Comparison of ENCODE assay signal across 13 mouse cellular contexts in the genomic region with DNA sequence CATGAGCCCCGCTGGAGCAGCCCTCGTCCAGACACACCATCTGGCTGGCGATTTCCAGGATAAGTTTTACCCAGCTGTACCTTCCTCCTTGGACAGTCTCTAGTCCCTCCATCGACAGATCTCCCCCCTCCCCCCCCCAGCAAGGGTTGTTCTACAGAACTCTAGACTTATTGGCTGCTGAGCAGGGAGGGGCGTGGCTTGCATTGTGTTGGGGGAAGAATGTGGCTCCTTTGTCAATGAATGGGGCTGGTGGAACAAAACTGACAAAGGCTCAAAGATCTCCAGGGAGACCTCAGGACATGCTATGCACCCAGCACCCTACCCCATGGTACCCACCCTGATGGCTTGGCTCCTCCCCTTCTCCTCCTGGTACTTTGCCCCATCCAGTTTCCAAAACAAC. TPM values are rescaled to one million over a fixed set of nuclear protein-coding genes. Genes with fewer than 3 reads are reported as not detected.
DNase-seq lines count a peak whose midpoint lies in the region.
"Had no signal": no experiment of that assay in that cellular context is flagged by ENCODE, and none has a peak within 500 bp of the region (broad histone marks: within the 10 kb centered on the region; RNA-seq: fewer than 3 reads in every experiment).

No protein-coding gene starts in this region.

- 18% methylated on average over 5 of the region's 5 CpGs for WGBS in forebrain, embryonic 10.5 days

- peak overlapping the region; percentile 35 for H3K4me3 ChIP-seq in forebrain, embryonic 10.5 days
- H3K4me3 ChIP-seq: liver, embryonic 13.5 days had no signal

- peaks cover 40% of the 10 kb centered on the region for H3K4me1 ChIP-seq in forebrain, embryonic 10.5 days

- peak; percentile 18 for DNase-seq in right cerebral cortex, adult 18-20 months
- no peak for DNase-seq in right cerebral cortex, postnatal 10 days (ENCODE audit: low spot score in 2 of 2)
- peak; percentile 71 for DNase-seq in forebrain, embryonic 10.5 days (ENCODE audit: extremely low spot score, low spot score)
- DNase-seq in mesoderm, embryonic 11.5 days (ENCODE audit: low read depth, low spot score) = peak; percentile 26
- peak; percentile 51 for DNase-seq in retina, embryonic 14.5 days (ENCODE audit: low spot score)
- DNase-seq in spleen, adult 12 weeks (ENCODE audit: low spot score) = no peak
- DNase-seq in kidney, postnatal 36 days = no peak
- DNase-seq in thymus, adult 18-20 months = no peak
- DNase-seq: adrenal gland, postnatal 25 days; gastrocnemius, postnatal 10 days; heart, postnatal 4 days; liver, embryonic 13.5 days; thymus, postnatal 4 days had no signal

- 0 out of 2 replicates have a peak, but pooled peaks cover 4% of the 10 kb centered on the region for H3K9me3 ChIP-seq in forebrain, embryonic 10.5 days
- H3K9me3 ChIP-seq: liver, embryonic 13.5 days had no signal

- peaks cover 8% of the 10 kb centered on the region for H3K27me3 ChIP-seq in forebrain, embryonic 10.5 days (ENCODE audit: poor library complexity, severe bottlenecking)

- H3K36me3 ChIP-seq in forebrain, embryonic 10.5 days (replicated peaks) = no peaks in the 10 kb centered on the region
- H3K36me3 ChIP-seq: liver, embryonic 13.5 days had no signal

- peak overlapping the region; percentile 86 for H3K27ac ChIP-seq in forebrain, embryonic 10.5 days
- H3K27ac ChIP-seq: liver, embryonic 13.5 days had no signal

RNA-seq across cellular contexts. Expression of a gene that starts 15.1 kb away (rescaled TPM):
- polyA plus RNA-seq in forebrain, embryonic 10.5 days (2016; fragmentation: Nextera tagmentation; extraction: Ambion mirVana) = 7.1 and 9.8 TPM in 2 replicates

RNA-seq across cellular contexts. Expression of a gene that starts 37.1 kb away (rescaled TPM):
- 740 and 785 TPM in 2 replicates for polyA plus RNA-seq in forebrain, embryonic 10.5 days (2016; fragmentation: Nextera tagmentation; extraction: Ambion mirVana)

RNA-seq across cellular contexts. Expression of a gene that starts 58.5 kb away (rescaled TPM):
- 2.1 and 4.4 TPM in 2 replicates for polyA plus RNA-seq in forebrain, embryonic 10.5 days (2016; fragmentation: Nextera tagmentation; extraction: Ambion mirVana)

Comparison
In these comparisons a context has a peak if more than half of its experiments do, and no peak if none do; other contexts are left out.
1. DNase-seq: peak in right cerebral cortex, adult 18-20 months (single experiment), forebrain, embryonic 10.5 days (single experiment), mesoderm, embryonic 11.5 days (single experiment) and retina, embryonic 14.5 days (single experiment); none in right cerebral cortex, postnatal 10 days (0 of 2), spleen, adult 12 weeks (single experiment), kidney, postnatal 36 days (0 of 2) and thymus, adult 18-20 months (0 of 2).